Mouse (Mus musculus): ENCODE results near the gene Dchs1. TPM values are rescaled to one million over a fixed set of nuclear protein-coding genes. Genes with fewer than 3 reads are reported as not detected.

The Dchs1 gene
- polyA plus RNA-seq, 1 experiment from 2014 or later, result 8.3 TPM

DNA sequence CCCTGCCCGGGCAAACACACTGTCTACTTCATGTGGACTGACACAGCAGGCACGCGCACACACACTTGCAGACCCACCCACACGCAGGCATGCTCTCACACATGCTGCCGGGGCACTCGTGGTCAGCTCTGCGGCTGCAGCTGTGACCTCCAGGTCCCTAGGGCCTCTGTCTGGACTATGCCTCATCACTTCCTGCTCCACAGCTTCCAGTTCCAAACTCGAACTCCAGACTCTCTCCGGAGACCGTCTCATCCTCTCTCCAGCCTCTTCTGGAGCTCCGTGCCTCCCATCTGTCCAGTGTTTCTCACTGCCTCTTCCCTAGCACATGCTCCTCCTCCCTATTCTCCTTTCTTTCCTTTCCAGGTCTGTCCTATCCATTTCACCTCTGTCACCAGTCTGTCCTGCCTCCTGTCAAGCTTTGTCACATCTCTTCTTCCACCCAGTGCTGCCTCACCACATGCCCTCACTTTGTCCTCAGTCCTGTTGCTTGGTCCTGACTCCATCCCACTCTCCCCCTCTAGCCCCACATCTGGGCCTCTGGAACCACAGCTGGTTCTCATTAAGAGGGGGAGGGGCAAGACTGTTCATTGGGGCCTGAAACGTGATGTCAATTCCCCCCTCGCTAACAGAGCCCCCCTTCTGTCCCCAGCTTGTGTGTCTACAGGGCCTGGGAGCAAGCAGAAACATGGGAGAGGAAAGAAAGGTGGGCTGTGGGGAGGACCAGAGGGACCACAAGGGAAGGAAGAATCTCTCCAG is 9.5 kb downstream of the Dchs1 start:
- peak; percentile 84 for ATAC-seq
- Histone ChIP-seq H3K4me2 (replicated peaks) (peak overlapping the region; percentile 58), H3K27me3 (replicated peaks) (no peaks in the 10 kb centered on the region), H3K4me3 (replicated peaks) (peak overlapping the region; percentile 27), H3K9ac (peak overlapping the region; percentile 30), H3K36me3 (no peaks in the 10 kb centered on the region), H3K9me3 (no peaks in the 10 kb centered on the region), H3K4me1 (replicated peaks) (peaks cover 34% of the 10 kb centered on the region), H3K27ac (peak overlapping the region; percentile 95)
- WGBS, result 33% methylated on average over 13 of the region's 13 CpGs

DNA sequence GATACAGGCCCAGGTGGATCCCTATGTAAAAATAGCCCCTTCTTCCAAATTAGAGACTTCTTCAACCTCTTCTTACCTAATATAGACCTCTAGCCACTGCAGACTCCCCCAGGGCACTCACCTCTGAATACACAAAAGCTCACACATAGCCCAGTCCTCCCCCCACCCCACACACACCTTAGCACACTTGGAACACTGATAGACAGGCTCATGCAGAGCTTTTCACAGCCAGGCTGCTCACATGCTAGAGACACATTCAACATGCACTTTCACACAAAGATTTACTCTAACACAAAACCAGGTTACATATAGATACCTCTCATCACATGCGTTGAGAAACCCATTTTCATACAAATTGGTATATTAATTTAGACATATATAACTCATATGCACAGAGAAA is 10.1 kb downstream of the Dchs1 start:
- Histone ChIP-seq H3K36me3 (peaks cover 5% of the 10 kb centered on the region; the same call in 1 of the 2 replicates), H3K4me3 (replicated peaks) (no peak overlapping the region), H3K27me3 (replicated peaks) (no peaks in the 10 kb centered on the region), H3K9ac (peak overlapping the region; percentile 30; the same call in 1 of the 2 replicates), H3K4me1 (replicated peaks) (peaks cover 35% of the 10 kb centered on the region), H3K4me2 (replicated peaks) (peak overlapping the region; percentile 58), H3K27ac (peak overlapping the region; percentile 95), H3K9me3 (no peaks in the 10 kb centered on the region)
- no peak for ATAC-seq
- 87% methylated on average over 1 of the region's 1 CpGs for WGBS

GRCm38 (mm10) chr7:105776026-105776425 is 11.4 kb downstream of the Dchs1 start:
- peaks cover 10% of the 10 kb centered on the region; the same call in 1 of the 2 replicates for H3K36me3 ChIP-seq
- H3K27ac ChIP-seq, result no peak overlapping the region
- H3K9me3 ChIP-seq, result no peaks in the 10 kb centered on the region
- no peak overlapping the region for H3K4me2 ChIP-seq (replicated peaks)
- no peak overlapping the region for H3K9ac ChIP-seq
- H3K4me1 ChIP-seq (replicated peaks), result peaks cover 35% of the 10 kb centered on the region
- no peak overlapping the region for H3K4me3 ChIP-seq (replicated peaks)
- 86% methylated on average over 2 of the region's 2 CpGs for WGBS
- no peak for ATAC-seq
- no peaks in the 10 kb centered on the region for H3K27me3 ChIP-seq (replicated peaks)

GRCm38 (mm10) chr7:105774661-105775060 is 12.8 kb downstream of the Dchs1 start:
- no peak overlapping the region for H3K4me3 ChIP-seq (replicated peaks)
- H3K27ac ChIP-seq, result peak overlapping the region; percentile 48; the same call in 1 of the 2 replicates
- no peaks in the 10 kb centered on the region for H3K27me3 ChIP-seq (replicated peaks)
- 63% methylated on average over 8 of the region's 8 CpGs for WGBS
- H3K9ac ChIP-seq, result no peak overlapping the region
- peaks cover 35% of the 10 kb centered on the region for H3K4me1 ChIP-seq (replicated peaks)
- peaks cover 10% of the 10 kb centered on the region; the same call in 1 of the 2 replicates for H3K36me3 ChIP-seq
- ATAC-seq, result no peak
- H3K9me3 ChIP-seq, result no peaks in the 10 kb centered on the region
- H3K4me2 ChIP-seq (replicated peaks), result no peak overlapping the region

- no peak overlapping the region for H3K9ac ChIP-seq
- H3K27ac ChIP-seq, result no peak overlapping the region
- no peak overlapping the region for H3K4me3 ChIP-seq (replicated peaks)
- WGBS, result 78% methylated on average over 5 of the region's 5 CpGs
- no peaks in the 10 kb centered on the region for H3K9me3 ChIP-seq
- no peak overlapping the region for H3K4me2 ChIP-seq (replicated peaks)
- peaks cover 29% of the 10 kb centered on the region for H3K4me1 ChIP-seq (replicated peaks)
- H3K27me3 ChIP-seq (replicated peaks), result no peaks in the 10 kb centered on the region
- H3K36me3 ChIP-seq, result peaks cover 10% of the 10 kb centered on the region; the same call in 1 of the 2 replicates
- no peak for ATAC-seq
These were observed 14.4 kb downstream of the Dchs1 start for GRCm38 (mm10) chr7:105773041-105773440.

DNA sequence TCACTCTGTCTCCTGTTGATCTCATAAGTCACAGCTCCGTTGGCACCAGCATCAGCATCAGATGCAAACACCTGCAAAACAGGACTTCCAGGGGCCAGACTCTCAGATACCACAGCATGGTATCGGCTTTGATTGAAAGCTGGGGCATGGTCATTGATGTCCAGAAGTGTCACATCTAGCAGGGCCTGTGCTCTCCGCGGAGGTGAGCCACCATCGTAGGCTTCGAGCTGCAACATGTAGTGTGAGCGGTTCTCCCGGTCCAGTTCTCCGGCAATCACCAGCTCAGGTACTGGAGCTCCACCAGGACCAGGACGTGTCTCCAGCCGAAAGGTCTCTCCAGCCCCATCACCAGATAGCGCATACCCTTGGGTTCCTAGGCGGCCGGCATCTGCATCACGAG is 15.1 kb downstream of the Dchs1 start:
- Histone ChIP-seq H3K9me3 (no peaks in the 10 kb centered on the region), H3K4me2 (replicated peaks) (no peak overlapping the region), H3K36me3 (peaks cover 10% of the 10 kb centered on the region; the same call in 1 of the 2 replicates), H3K27me3 (replicated peaks) (no peaks in the 10 kb centered on the region), H3K4me1 (replicated peaks) (peaks cover 30% of the 10 kb centered on the region), H3K27ac (no peak overlapping the region), H3K9ac (no peak overlapping the region), H3K4me3 (replicated peaks) (no peak overlapping the region)
- ATAC-seq, result no peak
- 96% methylated on average over 15 of the region's 15 CpGs for WGBS

DNA sequence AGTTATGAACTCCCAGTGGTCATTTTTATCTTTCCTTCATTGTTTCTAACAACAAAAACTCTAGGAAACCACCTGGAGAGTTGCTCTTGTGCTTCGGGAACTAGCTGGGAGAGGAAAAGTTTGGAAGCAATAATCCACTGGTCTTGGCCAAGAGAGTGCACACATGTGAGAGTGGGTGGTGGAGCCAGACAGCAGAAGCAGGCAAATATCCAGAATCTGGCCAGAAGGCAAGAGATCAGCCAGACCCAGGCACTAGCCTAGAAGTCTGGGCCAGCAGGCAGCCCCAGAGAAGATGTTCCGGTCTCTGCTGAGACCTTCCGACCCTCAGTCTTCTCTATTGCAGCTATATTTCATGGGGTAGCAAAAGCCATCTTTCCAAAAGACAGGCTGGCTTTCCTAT is 17.5 kb downstream of the Dchs1 start:
- peaks cover 17% of the 10 kb centered on the region; the same call in 1 of the 2 replicates for H3K36me3 ChIP-seq
- H3K4me1 ChIP-seq (replicated peaks), result peaks cover 23% of the 10 kb centered on the region
- H3K4me3 ChIP-seq (replicated peaks), result no peak overlapping the region
- ATAC-seq, result no peak
- H3K9ac ChIP-seq, result no peak overlapping the region
- no peaks in the 10 kb centered on the region for H3K9me3 ChIP-seq
- H3K27me3 ChIP-seq (replicated peaks), result no peaks in the 10 kb centered on the region
- H3K27ac ChIP-seq, result no peak overlapping the region
- H3K4me2 ChIP-seq (replicated peaks), result no peak overlapping the region
- 87% methylated on average over 3 of the region's 3 CpGs for WGBS

GRCm38 (mm10) chr7:105767729-105768165 is 19.7 kb downstream of the Dchs1 start:
- Histone ChIP-seq H3K4me1 (replicated peaks) (peaks cover 12% of the 10 kb centered on the region), H3K4me3 (replicated peaks) (no peak overlapping the region), H3K27ac (0 out of 2 replicates have a peak overlapping the region, but pooled peaks have one; percentile 32), H3K4me2 (replicated peaks) (no peak overlapping the region), H3K27me3 (replicated peaks) (no peaks in the 10 kb centered on the region), H3K9me3 (no peaks in the 10 kb centered on the region), H3K9ac (no peak overlapping the region), H3K36me3 (peaks cover 23% of the 10 kb centered on the region)
- WGBS, result 27% methylated on average over 6 of the region's 6 CpGs
- ATAC-seq, result peak; percentile 66

DNA sequence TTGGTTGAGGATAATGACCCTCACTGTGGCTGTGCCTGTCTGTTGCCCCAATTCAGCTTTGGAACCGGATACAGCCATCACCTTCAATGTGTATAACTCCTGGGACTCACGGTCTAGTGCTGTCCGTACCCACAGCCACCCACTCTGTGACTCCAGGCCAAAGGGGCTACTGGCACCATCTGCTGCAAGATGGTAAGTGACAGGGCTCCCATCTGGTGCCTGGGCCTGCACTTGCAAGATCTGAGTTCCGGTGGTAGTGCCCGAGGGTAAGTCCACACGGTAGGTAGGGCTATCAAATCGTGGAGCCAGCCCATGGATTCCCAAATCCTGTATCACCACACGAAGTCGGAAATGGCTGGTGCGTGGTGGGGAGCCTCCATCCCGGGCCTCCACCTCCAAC is 23.1 kb downstream of the Dchs1 start:
- 94% methylated on average over 11 of the region's 11 CpGs for WGBS
- peaks cover 23% of the 10 kb centered on the region for H3K36me3 ChIP-seq
- ATAC-seq, result no peak

GRCm38 (mm10) chr7:105762517-105763270 is 24.8 kb downstream of the Dchs1 start:
- 46% methylated on average over 55 of the region's 55 CpGs for WGBS

More for the DNA sequence above, 23.1 kb downstream of the Dchs1 start:
- Histone ChIP-seq H3K9me3 (no peaks in the 10 kb centered on the region), H3K9ac (no peak overlapping the region), H3K4me3 (replicated peaks) (no peak overlapping the region), H3K27ac (no peak overlapping the region), H3K4me2 (replicated peaks) (no peak overlapping the region), H3K27me3 (replicated peaks) (peaks cover 6% of the 10 kb centered on the region; the same call in 1 of the 2 replicates), H3K4me1 (replicated peaks) (peaks cover 12% of the 10 kb centered on the region)

GRCm38 (mm10) chr7:105761813-105762484 is 25.5 kb downstream of the Dchs1 start:
- ATAC-seq, result peak; percentile 62
- H3K9ac ChIP-seq, result no peak overlapping the region
- peaks cover 39% of the 10 kb centered on the region for H3K36me3 ChIP-seq
- H3K4me3 ChIP-seq (replicated peaks), result peak overlapping the region; percentile 24
- no peaks in the 10 kb centered on the region for H3K9me3 ChIP-seq
- peak overlapping the region; percentile 66 for H3K4me2 ChIP-seq (replicated peaks)
- no peak overlapping the region for H3K27ac ChIP-seq
- H3K27me3 ChIP-seq (replicated peaks), result peaks cover 6% of the 10 kb centered on the region; the same call in 1 of the 2 replicates
- H3K4me1 ChIP-seq (replicated peaks), result no peaks in the 10 kb centered on the region
- 40% methylated on average over 51 of the region's 51 CpGs for WGBS

More at GRCm38 (mm10) chr7:105762517-105763270, 24.8 kb downstream of the Dchs1 start:
- Histone ChIP-seq H3K27ac (no peak overlapping the region), H3K36me3 (peaks cover 37% of the 10 kb centered on the region), H3K27me3 (replicated peaks) (peaks cover 6% of the 10 kb centered on the region; the same call in 1 of the 2 replicates), H3K9ac (no peak overlapping the region), H3K4me3 (replicated peaks) (peak overlapping the region; percentile 24), H3K4me2 (replicated peaks) (peak overlapping the region; percentile 66), H3K9me3 (no peaks in the 10 kb centered on the region), H3K4me1 (replicated peaks) (peaks cover 2% of the 10 kb centered on the region; the same call in 1 of the 2 replicates)
- ATAC-seq, result peak; percentile 44

GRCm38 (mm10) chr7:105753281-105753680 is 34.2 kb downstream of the Dchs1 start:
- Histone ChIP-seq H3K4me1 (replicated peaks) (no peaks in the 10 kb centered on the region), H3K4me2 (replicated peaks) (no peak overlapping the region), H3K9ac (no peak overlapping the region), H3K9me3 (no peaks in the 10 kb centered on the region), H3K27ac (no peak overlapping the region), H3K27me3 (replicated peaks) (no peaks in the 10 kb centered on the region), H3K4me3 (replicated peaks) (no peak overlapping the region), H3K36me3 (peaks cover 28% of the 10 kb centered on the region; the same call in 1 of the 2 replicates)
- 87% methylated on average over 10 of the region's 10 CpGs for WGBS
- no peak for ATAC-seq

All from intestine, embryonic 15.5 days (tissue).